Mouse (Mus musculus) stomach, postnatal 0 days (tissue): ENCODE results near the gene Pramel1.

Source experiments
- CTCF ChIP-seq: IDR thresholded peaks from 2 replicates; pipeline ENCODE4 v1.5.1; 2016; ENCODE audit warnings: antibody characterized with exemption, low read depth, mild to moderate bottlenecking, moderate library complexity
- EP300 ChIP-seq: optimal IDR thresholded peaks from 2 replicates; pipeline ENCODE3; 2016; ENCODE audit warnings: antibody characterized with exemption

GRCm38 (mm10) chr4:143383646-143384045, 10.6 kb upstream of the Pramel1 start:
- TF ChIP-seq CTCF, result peak; percentile 65
- no peak for TF ChIP-seq EP300
